In the genomic region with DNA sequence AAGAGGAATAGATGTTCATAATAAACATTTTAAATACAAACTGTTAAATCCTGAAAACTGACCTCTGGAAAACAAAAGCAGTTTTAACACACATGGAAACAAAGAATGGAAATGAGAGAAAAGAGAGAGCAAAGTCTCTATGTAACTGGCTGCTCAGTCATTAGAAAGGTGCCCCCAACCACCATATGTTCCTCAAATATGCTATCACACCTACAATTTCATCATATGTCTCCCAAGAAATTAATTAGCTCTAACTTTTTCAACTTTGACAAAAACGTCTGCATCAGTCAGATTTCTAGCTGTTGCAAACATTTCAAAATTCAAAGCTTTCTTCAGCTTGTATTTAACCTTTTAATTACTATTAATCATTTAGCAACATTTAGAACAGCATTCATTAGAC, we compare ENCODE assay signal across 26 mouse cellular contexts. TPM values are rescaled to one million over a fixed set of nuclear protein-coding genes. Genes with fewer than 3 reads are reported as not detected.
"Had no signal": no experiment of that assay in that cellular context is flagged by ENCODE, and none has a peak within 500 bp of the region (broad histone marks: within the 10 kb centered on the region; RNA-seq: fewer than 3 reads in every experiment).

No protein-coding gene starts in this region.

- H3K27me3 ChIP-seq: embryonic facial prominence, embryonic 12.5 days; embryonic facial prominence, embryonic 13.5 days; embryonic facial prominence, embryonic 15.5 days; forebrain, embryonic 15.5 days had no signal

- ATAC-seq: forebrain, embryonic 15.5 days; forebrain, embryonic 16.5 days; forebrain, postnatal 0 days had no signal

- H3K4me3 ChIP-seq: embryonic facial prominence, embryonic 10.5 days; embryonic facial prominence, embryonic 12.5 days; embryonic facial prominence, embryonic 13.5 days; embryonic facial prominence, embryonic 15.5 days; erythroblast, embryonic 14.5 days; forebrain, embryonic 15.5 days; gastrocnemius, adult 2 months; heart, adult 2 months; heart, embryonic 10.5 days had no signal

- H3K9ac ChIP-seq: embryonic facial prominence, embryonic 12.5 days; embryonic facial prominence, embryonic 13.5 days; embryonic facial prominence, embryonic 15.5 days; forebrain, embryonic 15.5 days; forebrain, postnatal 0 days had no signal

- H3K27ac ChIP-seq: embryonic facial prominence, embryonic 10.5 days; embryonic facial prominence, embryonic 12.5 days; embryonic facial prominence, embryonic 13.5 days; embryonic facial prominence, embryonic 15.5 days; forebrain, embryonic 15.5 days; gastrocnemius, adult 2 months; heart, adult 2 months; heart, embryonic 10.5 days had no signal

- H3K36me3 ChIP-seq: embryonic facial prominence, embryonic 10.5 days; embryonic facial prominence, embryonic 12.5 days; embryonic facial prominence, embryonic 13.5 days; embryonic facial prominence, embryonic 15.5 days; forebrain, embryonic 15.5 days; heart, embryonic 10.5 days had no signal

- H3K4me1 ChIP-seq: embryonic facial prominence, embryonic 12.5 days; embryonic facial prominence, embryonic 13.5 days; embryonic facial prominence, embryonic 15.5 days; heart, embryonic 10.5 days had no signal

- DNase-seq: cerebellum, adult 8-10 months; cerebellum, adult 9-10 months; cerebellum, adult 9-11 months; cerebellum, postnatal 10 days; cerebellum, postnatal 14 days; cerebellum, postnatal 25 days; cerebellum, postnatal 36 days; embryo, embryonic 11 days; forebrain, postnatal 0 days; gastrocnemius, adult 2 months; gastrocnemius, postnatal 10 days; gastrocnemius, postnatal 14 days; gastrocnemius, postnatal 25 days; gastrocnemius, postnatal 36 days; heart, adult 11 months; heart, adult 18-20 months; heart, adult 2 months had no signal

- H3K9me3 ChIP-seq: embryonic facial prominence, embryonic 10.5 days; embryonic facial prominence, embryonic 12.5 days; embryonic facial prominence, embryonic 13.5 days; embryonic facial prominence, embryonic 15.5 days; forebrain, embryonic 15.5 days; heart, embryonic 10.5 days had no signal

- H3K4me2 ChIP-seq: embryonic facial prominence, embryonic 12.5 days; embryonic facial prominence, embryonic 13.5 days; embryonic facial prominence, embryonic 15.5 days; forebrain, embryonic 15.5 days; heart, embryonic 11.5 days had no signal

RNA-seq across cellular contexts. Expression of a gene that starts 59.0 kb away (rescaled TPM):
- polyA plus RNA-seq: erythroblast, embryonic 14.5 days had no signal
